Mouse (Mus musculus) ES-E14 (cell line): ENCODE data around the gene Hp1bp3.

Source experiments
- HCFC1 ChIP-seq: IDR thresholded peaks from 2 replicates; pipeline ENCODE4 v1.6.1; 2012; ENCODE audit warnings: low read length, inconsistent platforms, borderline replicate concordance; ENCODE audit not compliant: insufficient read depth
- MAFK ChIP-seq: IDR thresholded peaks from 2 replicates; pipeline ENCODE4 v1.6.1; 2014; ENCODE audit warnings: mild to moderate bottlenecking, low read depth, low read length, inconsistent platforms; ENCODE audit not compliant: insufficient read depth

DNA sequence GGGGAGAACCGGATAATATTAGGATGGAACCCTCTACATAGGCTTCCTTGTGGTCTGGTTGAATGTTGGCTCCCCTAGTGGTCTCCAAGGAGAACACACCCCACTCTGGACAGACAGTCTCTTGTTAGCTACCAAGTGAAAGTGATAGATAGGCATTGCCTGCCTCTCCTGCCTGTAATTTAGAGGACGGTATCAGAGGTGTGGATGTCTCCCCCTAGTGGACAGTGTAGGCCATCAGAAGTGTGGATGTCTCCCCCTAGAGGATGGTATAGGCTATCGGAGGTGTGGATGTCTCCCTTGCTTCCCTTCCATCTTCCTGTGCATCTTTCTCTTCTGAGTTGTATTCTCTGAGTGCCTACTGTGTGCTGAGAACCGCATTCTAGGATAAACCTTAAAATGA, 66.7 kb downstream of the Hp1bp3 start:
- TF ChIP-seq MAFK: no peak
- TF ChIP-seq HCFC1: peak; percentile 36; the same call in 1 of the 2 replicates
